Mouse (Mus musculus) lung, postnatal 0 days (tissue): ENCODE measurements at regions not wholly inside any gene's neighbourhood (a gene's known extent, or its start where the extent isn't known, plus 50 kb on each side); places are given as distances from the start of the nearest gene placed in this dataset.

Experiments
- CTCF ChIP-seq: IDR thresholded peaks from 2 replicates; pipeline ENCODE4 v1.5.1; 2016; ENCODE audit warnings: antibody characterized with exemption, mild to moderate bottlenecking
- EP300 ChIP-seq: IDR thresholded peaks from 2 replicates; pipeline ENCODE4 v1.6.1; 2016; ENCODE audit warnings: antibody characterized with exemption, mild to moderate bottlenecking, control low read depth

GRCm38 (mm10) chr9:84193405-84193804, 268.5 kb downstream of the Bckdhb start:
- no peak for TF ChIP-seq CTCF
- TF ChIP-seq EP300: no peak
